Mouse (Mus musculus) hindbrain, embryonic 14.5 days (tissue): ENCODE results near the gene Cpox. TPM values are rescaled to one million over a fixed set of nuclear protein-coding genes. Genes with fewer than 3 reads are reported as not detected.

Experiments
- ATAC-seq: fragments of 200-750 bp; cut with Nextera tagmentation; 2 replicates; pipeline ENCODE4 v1.8.0; 2017; ENCODE audit warnings: moderate number of reproducible peaks, mild to moderate bottlenecking, moderate TSS enrichment, moderate library complexity; ENCODE audit not compliant: low FRiP score
- DNase-seq: peaks from one replicate; pipeline ENCODE4 v3.0.0-alpha.2; 2015; ENCODE audit warnings: low spot score
- H3K27ac ChIP-seq: fragments of 300-500 bp; sonication (generic); 2 replicates; pipeline ENCODE4 v1.5.1; 2014; ENCODE audit warnings: mild to moderate bottlenecking, moderate library complexity
- H3K27me3 ChIP-seq: fragments of 300-500 bp; sonication (generic); 2 replicates; pipeline ENCODE4 v1.6.1; 2014; ENCODE audit warnings: mild to moderate bottlenecking, low read length, mixed read lengths; ENCODE audit not compliant: control insufficient read depth, insufficient read depth
- H3K36me3 ChIP-seq: fragments of 300-500 bp; sonication (generic); replicated peaks from 2 replicates; pipeline ENCODE4 v1.6.1; 2014; ENCODE audit not compliant: control insufficient read depth, insufficient read depth
- H3K4me1 ChIP-seq: fragments of 300-500 bp; sonication (generic); replicated peaks from 2 replicates; pipeline ENCODE4 v1.6.1; 2014; ENCODE audit warnings: antibody characterized with exemption, low read length, mixed read lengths; ENCODE audit not compliant: control insufficient read depth, insufficient read depth
- H3K4me2 ChIP-seq: fragments of 300-500 bp; sonication (generic); replicated peaks from 2 replicates; pipeline ENCODE4 v1.6.1; 2014; ENCODE audit warnings: mild to moderate bottlenecking, moderate library complexity
- H3K4me3 ChIP-seq: fragments of 300-500 bp; sonication (generic); replicated peaks from 2 replicates; pipeline ENCODE4 v1.5.1; 2014; ENCODE audit warnings: mild to moderate bottlenecking, low read length
- H3K9ac ChIP-seq: fragments of 300-500 bp; sonication (generic); 2 replicates; pipeline ENCODE4 v1.6.1; 2014
- H3K9me3 ChIP-seq: fragments of 300-500 bp; sonication (generic); 2 replicates; pipeline ENCODE4 v1.6.1; 2016; ENCODE audit warnings: low read length; ENCODE audit not compliant: control insufficient read depth
- WGBS: fragments of 180-500 bp; shearing (Covaris S2); extraction: QIAGEN DNeasy Blood & Tissue Kit; methylation state at CpG from one replicate; pipeline ENCODE4 v1.1.7; 2014; 5-methylcytosine and 5-hydroxymethylcytosine counted together
- polyA plus RNA-seq: library from polyadenylated mRNA; unstranded; fragments of >200 nt; fragmentation: Nextera tagmentation; extraction: Ambion mirVana; gene quantifications from 2 replicates; pipeline ENCODE4 v1.2.1, GENCODE M21; 2014

Gene Cpox
- polyA plus RNA-seq, 1 experiment from 2014 or later: 12.4 TPM

- H3K27ac ChIP-seq: no peak overlapping the region
- ATAC-seq (no peak), DNase-seq (no peak)
- no peaks in the 10 kb centered on the region for H3K36me3 ChIP-seq
- H3K4me3 ChIP-seq: no peak overlapping the region
- no peaks in the 10 kb centered on the region for H3K4me1 ChIP-seq
- H3K9ac ChIP-seq: no peak overlapping the region
- no peaks in the 10 kb centered on the region for H3K9me3 ChIP-seq
- WGBS: 80% methylated on average over 4 of the region's 4 CpGs
- no peaks in the 10 kb centered on the region for H3K27me3 ChIP-seq
- H3K4me2 ChIP-seq: no peak overlapping the region
These were observed 44.9 kb downstream of the Cpox start for GRCm38 (mm10) chr16:58715018-58715417.

GRCm38 (mm10) chr16:58718666-58719120 lies 48.6 kb downstream of the Cpox start, which contains the start of gene Gpr15:
TSS of gene Gpr15 (minus strand) at chr16:58719070.
- no peaks in the 10 kb centered on the region for H3K27me3 ChIP-seq
- H3K27ac ChIP-seq: no peak within 1 kb of the TSS
- H3K4me1 ChIP-seq: no peaks in the 10 kb centered on the region
- H3K36me3 ChIP-seq: no peaks in the 10 kb centered on the region
- H3K4me2 ChIP-seq: no peak within 1 kb of the TSS
- H3K4me3 ChIP-seq: no peak within 1 kb of the TSS
- ATAC-seq (no peak), DNase-seq (no peak)
- no peak within 1 kb of the TSS for H3K9ac ChIP-seq
- no peaks in the 10 kb centered on the region for H3K9me3 ChIP-seq
- WGBS: 93% methylated on average over 7 of the region's 7 CpGs

- H3K9me3 ChIP-seq: no peaks in the 10 kb centered on the region
- H3K4me1 ChIP-seq: no peaks in the 10 kb centered on the region
- WGBS: 92% methylated on average over 2 of the region's 2 CpGs
- ATAC-seq (no peak), DNase-seq (no peak)
- H3K27ac ChIP-seq: no peak overlapping the region
- no peak overlapping the region for H3K9ac ChIP-seq
- H3K36me3 ChIP-seq: no peaks in the 10 kb centered on the region
- no peak overlapping the region for H3K4me2 ChIP-seq
- H3K4me3 ChIP-seq: no peak overlapping the region
- H3K27me3 ChIP-seq: no peaks in the 10 kb centered on the region
These were observed 52.2 kb downstream of the Cpox start for GRCm38 (mm10) chr16:58722292-58722691.

GRCm38 (mm10) chr16:58726680-58727476 lies 56.8 kb downstream of the Cpox start:
- Histone ChIP-seq H3K4me3 (peak overlapping the region; percentile 92; the same call in 1 of the 2 replicates), H3K9ac (no peak overlapping the region)

GRCm38 (mm10) chr16:58727477-58728131 lies 57.5 kb downstream of the Cpox start, which contains the start of gene Cldnd1:
TSS of gene Cldnd1 (plus strand) at chr16:58727910.
- Histone ChIP-seq H3K4me2 (peak within 1 kb of the TSS; percentile 76), H3K27me3 (no peaks in the 10 kb centered on the region), H3K36me3 (peaks cover 30% of the 10 kb centered on the region), H3K4me3 (peak within 1 kb of the TSS; percentile 92), H3K27ac (peak within 1 kb of the TSS; percentile 85), H3K4me1 (peaks cover 5% of the 10 kb centered on the region), H3K9ac (peak within 1 kb of the TSS; percentile 88), H3K9me3 (no peaks in the 10 kb centered on the region)
- ATAC-seq (peak; percentile 100), DNase-seq (peak; percentile 95)
- WGBS: 4% methylated on average over 33 of the region's 35 CpGs

More at GRCm38 (mm10) chr16:58726680-58727476, 56.8 kb downstream of the Cpox start:
- Histone ChIP-seq H3K27me3 (no peaks in the 10 kb centered on the region), H3K4me2 (peak overlapping the region; percentile 43), H3K36me3 (peaks cover 22% of the 10 kb centered on the region), H3K27ac (no peak overlapping the region), H3K9me3 (no peaks in the 10 kb centered on the region), H3K4me1 (peaks cover 5% of the 10 kb centered on the region)
- 84% methylated on average over 11 of the region's 11 CpGs for WGBS
- no peak for ATAC-seq
- DNase-seq: no peak

GRCm38 (mm10) chr16:58728176-58728671 lies 58.1 kb downstream of the Cpox start:
- peak overlapping the region; percentile 88 for H3K9ac ChIP-seq
- ATAC-seq (peak; percentile 93), DNase-seq (peak; percentile 45)
- WGBS: under 1% methylated on average over 23 of the region's 31 CpGs
- H3K36me3 ChIP-seq: peaks cover 36% of the 10 kb centered on the region
- peak overlapping the region; percentile 76 for H3K4me2 ChIP-seq
- peaks cover 5% of the 10 kb centered on the region for H3K4me1 ChIP-seq
- peak overlapping the region; percentile 92 for H3K4me3 ChIP-seq
- H3K27ac ChIP-seq: peak overlapping the region; percentile 85
- no peaks in the 10 kb centered on the region for H3K9me3 ChIP-seq
- no peaks in the 10 kb centered on the region for H3K27me3 ChIP-seq

GRCm38 (mm10) chr16:58738205-58738604 lies 68.1 kb downstream of the Cpox start:
- no peaks in the 10 kb centered on the region for H3K9me3 ChIP-seq
- peaks cover 22% of the 10 kb centered on the region for H3K36me3 ChIP-seq

GRCm38 (mm10) chr16:58738800-58739199 lies 68.7 kb downstream of the Cpox start:
- ATAC-seq (no peak), DNase-seq (no peak)
- H3K9me3 ChIP-seq: no peaks in the 10 kb centered on the region
- H3K4me3 ChIP-seq: no peak overlapping the region
- no peak overlapping the region for H3K27ac ChIP-seq
- H3K4me2 ChIP-seq: no peak overlapping the region
- H3K9ac ChIP-seq: no peak overlapping the region
- 91% methylated on average over 1 of the region's 1 CpGs for WGBS
- H3K36me3 ChIP-seq: peaks cover 16% of the 10 kb centered on the region
- no peaks in the 10 kb centered on the region for H3K27me3 ChIP-seq
- H3K4me1 ChIP-seq: no peaks in the 10 kb centered on the region

More at GRCm38 (mm10) chr16:58738205-58738604, 68.1 kb downstream of the Cpox start:
- DNase-seq (no peak), ATAC-seq (no peak)
- H3K4me2 ChIP-seq: no peak overlapping the region
- H3K27ac ChIP-seq: no peak overlapping the region
- no peaks in the 10 kb centered on the region for H3K4me1 ChIP-seq
- no peaks in the 10 kb centered on the region for H3K27me3 ChIP-seq
- H3K4me3 ChIP-seq: no peak overlapping the region
- H3K9ac ChIP-seq: no peak overlapping the region
- 84% methylated on average over 4 of the region's 4 CpGs for WGBS

GRCm38 (mm10) chr16:58740751-58741150 lies 70.7 kb downstream of the Cpox start:
- H3K9ac ChIP-seq: no peak overlapping the region
- no peak overlapping the region for H3K4me3 ChIP-seq
- H3K36me3 ChIP-seq: no peaks in the 10 kb centered on the region
- H3K9me3 ChIP-seq: no peaks in the 10 kb centered on the region
- no peak overlapping the region for H3K27ac ChIP-seq
- H3K4me1 ChIP-seq: no peaks in the 10 kb centered on the region
- DNase-seq: no peak
- H3K27me3 ChIP-seq: no peaks in the 10 kb centered on the region
- H3K4me2 ChIP-seq: no peak overlapping the region
- no peak for ATAC-seq
- 97% methylated on average over 5 of the region's 5 CpGs for WGBS
